Mouse (Mus musculus): ENCODE measurements at regions not wholly inside any gene's neighbourhood (a gene's known extent, or its start where the extent isn't known, plus 50 kb on each side); places are given as distances from the start of the nearest gene placed in this dataset.

- Histone ChIP-seq H3K27ac (ENCODE audit: low read depth) (peak overlapping the region; percentile 10; the same call in 1 of the 2 replicates), H3K9me3 (ENCODE audit: control insufficient read depth, low read length) (no peaks in the 10 kb centered on the region), H3K4me3 (ENCODE audit: low read depth, low read length) (no peak overlapping the region), H3K9ac (ENCODE audit: low read length) (no peak overlapping the region), H3K27me3 (replicated peaks; ENCODE audit: control insufficient read depth, insufficient read depth, low read length) (no peaks in the 10 kb centered on the region), H3K4me2 (ENCODE audit: low read length) (no peak overlapping the region), H3K4me1 (replicated peaks; ENCODE audit: control insufficient read depth, insufficient read depth, low read length) (peaks cover 31% of the 10 kb centered on the region), H3K36me3 (ENCODE audit: control insufficient read depth, insufficient read depth, low read length) (no peaks in the 10 kb centered on the region)
- ATAC-seq (replicated peaks; ENCODE audit: low FRiP score, low TSS enrichment, low read depth) (no peak), DNase-seq (ENCODE audit: low spot score) (no peak)
- 63% methylated on average over 19 of the region's 19 CpGs for WGBS
These were observed 226.5 kb upstream of the Klf3 start for GRCm38 (mm10) chr5:64576426-64577262.

- Histone ChIP-seq H3K4me2 (ENCODE audit: low read length) (no peak overlapping the region), H3K27ac (ENCODE audit: low read depth) (no peak overlapping the region), H3K4me3 (ENCODE audit: low read depth, low read length) (no peak overlapping the region), H3K9me3 (ENCODE audit: control insufficient read depth, low read length) (no peaks in the 10 kb centered on the region), H3K9ac (ENCODE audit: low read length) (no peak overlapping the region), H3K27me3 (replicated peaks; ENCODE audit: control insufficient read depth, insufficient read depth, low read length) (no peaks in the 10 kb centered on the region), H3K36me3 (ENCODE audit: control insufficient read depth, insufficient read depth, low read length) (no peaks in the 10 kb centered on the region), H3K4me1 (replicated peaks; ENCODE audit: control insufficient read depth, insufficient read depth, low read length) (peaks cover 34% of the 10 kb centered on the region)
- ATAC-seq (replicated peaks; ENCODE audit: low FRiP score, low TSS enrichment, low read depth), result no peak
- 49% methylated on average over 7 of the region's 7 CpGs for WGBS
- DNase-seq (ENCODE audit: low spot score), result no peak
These were observed 225.8 kb upstream of the Klf3 start for GRCm38 (mm10) chr5:64577424-64577823.

DNA sequence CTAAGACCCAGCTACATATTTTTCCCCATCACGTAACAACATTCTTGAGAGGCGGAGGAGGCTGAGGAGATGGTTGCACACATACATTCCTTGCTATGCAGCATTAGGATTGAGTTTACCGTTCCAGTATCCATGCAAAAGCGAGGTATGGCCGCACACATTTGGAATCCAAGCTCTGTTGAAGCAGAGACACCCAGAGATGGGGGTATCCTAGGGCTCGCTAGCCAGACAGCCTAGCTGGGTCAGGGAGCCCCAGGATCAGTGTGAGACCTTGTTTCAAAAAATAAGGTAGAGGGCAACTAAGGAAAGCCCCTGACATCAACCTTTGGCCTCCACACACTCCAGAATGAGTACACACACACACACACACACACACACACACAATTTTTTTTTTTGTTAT lies 224.7 kb upstream of the Klf3 start:
- ATAC-seq (replicated peaks; ENCODE audit: low FRiP score, low TSS enrichment, low read depth) (no peak), DNase-seq (ENCODE audit: low spot score) (no peak)
- Histone ChIP-seq H3K27me3 (replicated peaks; ENCODE audit: control insufficient read depth, insufficient read depth, low read length) (no peaks in the 10 kb centered on the region), H3K9ac (ENCODE audit: low read length) (no peak overlapping the region), H3K27ac (ENCODE audit: low read depth) (peak overlapping the region; percentile 55; the same call in 1 of the 2 replicates), H3K4me3 (ENCODE audit: low read depth, low read length) (no peak overlapping the region), H3K4me2 (ENCODE audit: low read length) (no peak overlapping the region), H3K4me1 (replicated peaks; ENCODE audit: control insufficient read depth, insufficient read depth, low read length) (peaks cover 34% of the 10 kb centered on the region), H3K9me3 (ENCODE audit: control insufficient read depth, low read length) (no peaks in the 10 kb centered on the region), H3K36me3 (ENCODE audit: control insufficient read depth, insufficient read depth, low read length) (no peaks in the 10 kb centered on the region)
- WGBS, result 87% methylated on average over 6 of the region's 6 CpGs

- no peak overlapping the region for H3K4me3 ChIP-seq (ENCODE audit: low read depth, low read length)
- peak overlapping the region; percentile 55 for H3K27ac ChIP-seq (ENCODE audit: low read depth)
- WGBS, result 32% methylated on average over 5 of the region's 5 CpGs
- H3K4me1 ChIP-seq (replicated peaks; ENCODE audit: control insufficient read depth, insufficient read depth, low read length), result peaks cover 34% of the 10 kb centered on the region
- peak overlapping the region; percentile 35; the same call in 1 of the 2 replicates for H3K4me2 ChIP-seq (ENCODE audit: low read length)
- no peaks in the 10 kb centered on the region for H3K36me3 ChIP-seq (ENCODE audit: control insufficient read depth, insufficient read depth, low read length)
- no peaks in the 10 kb centered on the region for H3K9me3 ChIP-seq (ENCODE audit: control insufficient read depth, low read length)
- ATAC-seq (replicated peaks; ENCODE audit: low FRiP score, low TSS enrichment, low read depth), result no peak
- DNase-seq (ENCODE audit: low spot score), result no peak
- no peak overlapping the region for H3K9ac ChIP-seq (ENCODE audit: low read length)
- no peaks in the 10 kb centered on the region for H3K27me3 ChIP-seq (replicated peaks; ENCODE audit: control insufficient read depth, insufficient read depth, low read length)
These were observed 224.1 kb upstream of the Klf3 start for GRCm38 (mm10) chr5:64579086-64579485.

DNA sequence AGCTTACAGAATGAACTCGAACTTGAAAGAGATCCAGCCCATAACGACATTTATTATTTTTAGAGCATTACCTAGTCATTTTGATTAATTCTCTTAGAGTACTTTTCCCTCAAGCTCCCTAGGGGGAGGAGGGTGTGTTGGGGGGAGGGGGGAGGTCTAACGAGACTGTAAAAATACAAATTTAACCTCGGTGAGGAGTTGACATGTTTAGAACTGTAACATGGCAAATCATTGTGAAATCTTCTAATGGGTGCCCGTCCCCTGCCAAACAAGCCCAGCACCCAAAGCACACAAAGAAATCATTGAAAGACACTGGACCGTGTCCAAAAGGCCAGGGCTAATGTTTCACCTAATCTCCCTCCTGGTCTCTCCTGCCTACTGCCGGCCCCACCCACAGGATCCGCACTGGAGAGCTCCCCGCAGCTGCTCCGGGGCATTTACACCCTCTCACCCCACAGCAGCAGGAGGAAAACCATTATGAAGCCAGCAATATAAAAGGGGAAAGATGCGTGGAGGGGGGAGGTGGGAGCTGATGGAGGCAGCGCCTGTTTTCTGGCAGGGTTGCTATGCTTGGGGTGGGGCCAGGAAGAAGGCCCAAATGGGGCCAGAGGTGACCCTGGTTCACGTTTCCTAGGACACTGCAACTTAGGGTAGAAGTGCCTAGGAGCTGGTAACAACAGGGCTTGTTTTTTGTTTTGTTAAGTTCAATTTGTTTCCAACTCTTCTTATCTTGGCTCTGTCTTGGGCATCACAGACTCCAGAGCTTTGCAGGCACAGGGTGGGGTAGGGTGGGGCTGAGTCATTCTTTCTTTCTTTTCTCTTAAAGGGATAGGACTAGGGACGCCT lies 223.5 kb upstream of the Klf3 start:
- Histone ChIP-seq H3K4me1 (replicated peaks; ENCODE audit: control insufficient read depth, insufficient read depth, low read length) (peaks cover 39% of the 10 kb centered on the region), H3K27me3 (replicated peaks; ENCODE audit: control insufficient read depth, insufficient read depth, low read length) (no peaks in the 10 kb centered on the region), H3K9me3 (ENCODE audit: control insufficient read depth, low read length) (no peaks in the 10 kb centered on the region), H3K36me3 (ENCODE audit: control insufficient read depth, insufficient read depth, low read length) (no peaks in the 10 kb centered on the region), H3K4me2 (ENCODE audit: low read length) (peak overlapping the region; percentile 35), H3K9ac (ENCODE audit: low read length) (no peak overlapping the region), H3K27ac (ENCODE audit: low read depth) (peak overlapping the region; percentile 55), H3K4me3 (ENCODE audit: low read depth, low read length) (no peak overlapping the region)
- DNase-seq (ENCODE audit: low spot score) (peak; percentile 76), ATAC-seq (replicated peaks; ENCODE audit: low FRiP score, low TSS enrichment, low read depth) (peak; percentile 81)
- whole genome bisulfite sequencing, result 9% methylated on average over 14 of the region's 14 CpGs

GRCm38 (mm10) chr5:64580340-64580723 lies 222.9 kb upstream of the Klf3 start:
- peaks cover 42% of the 10 kb centered on the region for H3K4me1 ChIP-seq (replicated peaks; ENCODE audit: control insufficient read depth, insufficient read depth, low read length)
- no peak overlapping the region for H3K9ac ChIP-seq (ENCODE audit: low read length)

GRCm38 (mm10) chr5:64580786-64581445 lies 222.3 kb upstream of the Klf3 start:
- Histone ChIP-seq H3K27ac (ENCODE audit: low read depth) (peak overlapping the region; percentile 55; the same call in 1 of the 2 replicates), H3K27me3 (replicated peaks; ENCODE audit: control insufficient read depth, insufficient read depth, low read length) (no peaks in the 10 kb centered on the region), H3K9me3 (ENCODE audit: control insufficient read depth, low read length) (no peaks in the 10 kb centered on the region), H3K9ac (ENCODE audit: low read length) (no peak overlapping the region), H3K4me1 (replicated peaks; ENCODE audit: control insufficient read depth, insufficient read depth, low read length) (peaks cover 46% of the 10 kb centered on the region), H3K4me3 (ENCODE audit: low read depth, low read length) (no peak overlapping the region), H3K36me3 (ENCODE audit: control insufficient read depth, insufficient read depth, low read length) (no peaks in the 10 kb centered on the region), H3K4me2 (ENCODE audit: low read length) (no peak overlapping the region)
- WGBS, result 91% methylated on average over 6 of the region's 6 CpGs
- no peak for ATAC-seq (replicated peaks; ENCODE audit: low FRiP score, low TSS enrichment, low read depth)
- no peak for DNase-seq (ENCODE audit: low spot score)

More at GRCm38 (mm10) chr5:64580340-64580723, 222.9 kb upstream of the Klf3 start:
- no peaks in the 10 kb centered on the region for H3K27me3 ChIP-seq (replicated peaks; ENCODE audit: control insufficient read depth, insufficient read depth, low read length)
- H3K4me3 ChIP-seq (ENCODE audit: low read depth, low read length), result no peak overlapping the region
- WGBS, result 72% methylated on average over 3 of the region's 3 CpGs
- DNase-seq (ENCODE audit: low spot score) (no peak), ATAC-seq (replicated peaks; ENCODE audit: low FRiP score, low TSS enrichment, low read depth) (no peak)
- no peaks in the 10 kb centered on the region for H3K36me3 ChIP-seq (ENCODE audit: control insufficient read depth, insufficient read depth, low read length)
- H3K27ac ChIP-seq (ENCODE audit: low read depth), result peak overlapping the region; percentile 55
- H3K4me2 ChIP-seq (ENCODE audit: low read length), result peak overlapping the region; percentile 7; the same call in 1 of the 2 replicates
- H3K9me3 ChIP-seq (ENCODE audit: control insufficient read depth, low read length), result no peaks in the 10 kb centered on the region

GRCm38 (mm10) chr5:64581461-64581860 lies 221.7 kb upstream of the Klf3 start:
- Histone ChIP-seq H3K9ac (ENCODE audit: low read length) (no peak overlapping the region), H3K4me1 (replicated peaks; ENCODE audit: control insufficient read depth, insufficient read depth, low read length) (peaks cover 42% of the 10 kb centered on the region), H3K4me3 (ENCODE audit: low read depth, low read length) (no peak overlapping the region), H3K27me3 (replicated peaks; ENCODE audit: control insufficient read depth, insufficient read depth, low read length) (no peaks in the 10 kb centered on the region), H3K9me3 (ENCODE audit: control insufficient read depth, low read length) (no peaks in the 10 kb centered on the region), H3K4me2 (ENCODE audit: low read length) (no peak overlapping the region), H3K27ac (ENCODE audit: low read depth) (no peak overlapping the region), H3K36me3 (ENCODE audit: control insufficient read depth, insufficient read depth, low read length) (no peaks in the 10 kb centered on the region)
- ATAC-seq (replicated peaks; ENCODE audit: low FRiP score, low TSS enrichment, low read depth), result no peak
- 55% methylated on average over 8 of the region's 8 CpGs for WGBS
- DNase-seq (ENCODE audit: low spot score), result no peak
